Mouse (Mus musculus) kidney, postnatal 25 days (tissue): ENCODE measurements around the gene S100a8.

Experiments used
- DNase-seq, 2 experiments: peaks; one replicate each; pipeline ENCODE4 v3.0.0; 2021; ENCODE audit warnings: mixed read lengths in 2 of 2

Gene S100a8

GRCm38 (mm10) chr3:90683929-90684328 lies 15.2 kb downstream of the S100a8 start:
- no peak for DNase-seq

- DNase-seq = no peak
Observed at GRCm38 (mm10) chr3:90686835-90687234, 18.1 kb downstream of the S100a8 start.

- no peak for DNase-seq
Observed at GRCm38 (mm10) chr3:90693496-90693895, 24.7 kb downstream of the S100a8 start.

GRCm38 (mm10) chr3:90695613-90696012 lies 26.8 kb downstream of the S100a8 start, which contains the start of gene S100a9:
TSS of gene S100a9 (minus strand) at chr3:90695721.
- no peak for DNase-seq

GRCm38 (mm10) chr3:90702244-90702643 lies 33.5 kb downstream of the S100a8 start:
- DNase-seq = no peak

GRCm38 (mm10) chr3:90708523-90709202 lies 39.9 kb downstream of the S100a8 start:
- DNase-seq = peak in 1 of 2 experiments; percentile 6

GRCm38 (mm10) chr3:90709591-90710460 lies 41.0 kb downstream of the S100a8 start:
- peak; percentile 85 to 95 for DNase-seq
